Comparison of ENCODE assay signal across 16 mouse cellular contexts in genomic region chr3:88825710-88826109, GRCm38 (mm10). TPM values are rescaled to one million over a fixed set of nuclear protein-coding genes. Genes with fewer than 3 reads are reported as not detected.
A peak's percentile ranks its signal among the peaks of the same experiment; 100 is the strongest.
DNase-seq lines count a peak whose midpoint lies in the region; ATAC-seq and TF ChIP-seq lines count a peak whose summit lies in the region.
"Had no signal": no experiment of that assay in that cellular context is flagged by ENCODE, and none has a peak within 500 bp of the region (broad histone marks: within the 10 kb centered on the region; RNA-seq: fewer than 3 reads in every experiment).

No protein-coding gene starts in this region.

- DNase-seq in heart, adult 2 months: no peak
- DNase-seq in heart, postnatal 4 days: no peak
- no peak for DNase-seq in liver, postnatal 0 days
- no peak for DNase-seq in liver
- DNase-seq in thymus, postnatal 25 days: peak; percentile 7
- DNase-seq in thymus, postnatal 0 days (ENCODE audit: low spot score): no peak
- peak; percentile 11 for DNase-seq in thymus, postnatal 4 days
- DNase-seq in forebrain, embryonic 10.5 days (ENCODE audit: extremely low spot score, low spot score): no peak
- DNase-seq: cerebellum, adult 11 months; layer of hippocampus, adult 9-11 months had no signal

- TF ChIP-seq CTCF in heart, adult 2 months (IDR thresholded peaks at IDR 0.05): peak; percentile 55
- TF ChIP-seq CTCF in liver, postnatal 0 days (IDR thresholded peaks at IDR 0.05; ENCODE audit: low read depth): 0 out of 2 replicates have a peak, but pooled peaks have one; percentile 17

- no peak for ATAC-seq in liver, postnatal 0 days

- no peak overlapping the region for H3K4me2 ChIP-seq in liver, postnatal 0 days (ENCODE audit: low read depth, low read length)
- H3K4me2 ChIP-seq: embryonic facial prominence, embryonic 13.5 days; heart, embryonic 15.5 days; hindbrain, embryonic 14.5 days; limb, embryonic 15.5 days; midbrain, embryonic 11.5 days had no signal

- no peak for TF ChIP-seq EP300 in heart, adult 2 months (IDR thresholded peaks at IDR 0.05; ENCODE audit: insufficient read depth, low read depth, low read length)
- TF ChIP-seq EP300 in liver, postnatal 0 days (IDR thresholded peaks at IDR 0.05; ENCODE audit: low read depth): no peak

- H3K36me3 ChIP-seq in heart, adult 2 months (ENCODE audit: control insufficient read depth, insufficient read depth, low read length): no peaks in the 10 kb centered on the region
- 0 out of 2 replicates have a peak, but pooled peaks cover 4% of the 10 kb centered on the region for H3K36me3 ChIP-seq in liver, postnatal 0 days (replicated peaks; ENCODE audit: insufficient read depth, low read length)
- H3K36me3 ChIP-seq in forebrain, embryonic 10.5 days (replicated peaks): peaks cover 52% of the 10 kb centered on the region

- no peaks in the 10 kb centered on the region for H3K4me1 ChIP-seq in heart, adult 2 months (ENCODE audit: control insufficient read depth, insufficient read depth, low read length)
- no peaks in the 10 kb centered on the region for H3K4me1 ChIP-seq in liver, postnatal 0 days (ENCODE audit: insufficient read depth)
- H3K4me1 ChIP-seq in forebrain, embryonic 10.5 days: no peaks in the 10 kb centered on the region
- H3K4me1 ChIP-seq: embryonic facial prominence, embryonic 13.5 days; heart, embryonic 15.5 days; limb, embryonic 15.5 days had no signal

- no peak overlapping the region for H3K9ac ChIP-seq in heart, adult 2 months (ENCODE audit: low read depth, low read length)
- H3K9ac ChIP-seq in liver, postnatal 0 days (replicated peaks): no peak overlapping the region
- H3K9ac ChIP-seq: embryonic facial prominence, embryonic 13.5 days; heart, embryonic 15.5 days; hindbrain, embryonic 14.5 days; limb, embryonic 15.5 days had no signal

- H3K27ac ChIP-seq in heart, adult 2 months: no peak overlapping the region
- H3K27ac ChIP-seq in liver, postnatal 0 days (ENCODE audit: low read depth): no peak overlapping the region
- H3K27ac ChIP-seq in forebrain, embryonic 10.5 days: no peak overlapping the region
- H3K27ac ChIP-seq: embryonic facial prominence, embryonic 13.5 days; heart, embryonic 15.5 days; hindbrain, embryonic 14.5 days; limb, embryonic 15.5 days had no signal

- H3K27me3 ChIP-seq in heart, adult 2 months (ENCODE audit: control insufficient read depth, insufficient read depth, low read length): no peaks in the 10 kb centered on the region
- H3K27me3 ChIP-seq in liver, postnatal 0 days (ENCODE audit: insufficient read depth, low read length): no peaks in the 10 kb centered on the region
- H3K27me3 ChIP-seq in forebrain, embryonic 10.5 days (ENCODE audit: poor library complexity, severe bottlenecking): no peaks in the 10 kb centered on the region
- H3K27me3 ChIP-seq: embryonic facial prominence, embryonic 13.5 days; heart, embryonic 15.5 days; limb, embryonic 15.5 days had no signal

- 100% methylated on average over 1 of the region's 1 CpGs for WGBS in heart, adult 2 months
- WGBS in liver, postnatal 0 days (ENCODE audit: insufficient replicate concordance): no CpG with 5 or more reads among the region's 1 CpGs
- 96% methylated on average over 1 of the region's 1 CpGs for whole genome bisulfite sequencing in forebrain, embryonic 10.5 days

- no peaks in the 10 kb centered on the region for H3K79me2 ChIP-seq in heart, adult 2 months (replicated peaks; ENCODE audit: control insufficient read depth, insufficient read depth, low read length)

- H3K9me3 ChIP-seq in liver, postnatal 0 days (ENCODE audit: low read length): no peaks in the 10 kb centered on the region
- H3K9me3 ChIP-seq in forebrain, embryonic 10.5 days: no peaks in the 10 kb centered on the region
- H3K9me3 ChIP-seq: embryonic facial prominence, embryonic 13.5 days; heart, embryonic 15.5 days; limb, embryonic 15.5 days had no signal

- no peak overlapping the region for H3K4me3 ChIP-seq in heart, adult 2 months
- H3K4me3 ChIP-seq in liver, postnatal 0 days (ENCODE audit: low read depth, low read length): no peak overlapping the region
- H3K4me3 ChIP-seq in forebrain, embryonic 10.5 days: no peak overlapping the region
- H3K4me3 ChIP-seq: embryonic facial prominence, embryonic 13.5 days; heart, embryonic 15.5 days; limb, embryonic 15.5 days; myocyte had no signal

- intact Hi-C loops in heart, adult 2 months (cut with DNase I): loop anchor here (5.0 kb wide), 1 partner anchor 58 kb away; no protein-coding TSS in a partner anchor

- no peak for TF ChIP-seq POLR2A in heart, adult 2 months (IDR thresholded peaks at IDR 0.05; ENCODE audit: insufficient read depth, low read depth, low read length)

RNA-seq across cellular contexts. Expression of gene Gon4l, which starts 9.3 kb away (rescaled TPM):
- 10 to 100 TPM; 19.9 to 24.3 TPM for total RNA-seq in heart, adult 2 months (2021)
- 10.7 and 15.8 TPM in 2 replicates for polyA plus RNA-seq in heart, adult 2 months (2012; rRNA removed)
- total RNA-seq in heart, postnatal 4 days (2021): 10 to 100 TPM; 28.0 to 31.7 TPM
- 1.5 and 1.6 TPM in 2 replicates for polyA plus RNA-seq in liver, postnatal 0 days (2015; fragmentation: Nextera tagmentation; extraction: Ambion mirVana)
- polyA plus RNA-seq in thymus, postnatal 0 days (2015; fragmentation: Nextera tagmentation; extraction: Ambion mirVana): 6.4 and 7.2 TPM in 2 replicates
- 17.5 and 18.4 TPM in 2 replicates for polyA plus RNA-seq in forebrain, embryonic 10.5 days (2016; fragmentation: Nextera tagmentation; extraction: Ambion mirVana)

RNA-seq across cellular contexts. Expression of gene Syt11, which starts 50.7 kb away (rescaled TPM):
- total RNA-seq in heart, adult 2 months (2021): 1 to 10 TPM; 6.6 to 7.9 TPM
- 10.2 and 18.2 TPM in 2 replicates for polyA plus RNA-seq in heart, adult 2 months (2012; rRNA removed)
- total RNA-seq in heart, postnatal 4 days (2021): 1 to 10 TPM; 5.0 to 7.1 TPM
- 0.36 and 0.51 TPM in 2 replicates for polyA plus RNA-seq in liver, postnatal 0 days (2015; fragmentation: Nextera tagmentation; extraction: Ambion mirVana)
- polyA plus RNA-seq in thymus, postnatal 0 days (2015; fragmentation: Nextera tagmentation; extraction: Ambion mirVana): 1.7 TPM in 2 replicates
- 121 and 123 TPM in 2 replicates for polyA plus RNA-seq in forebrain, embryonic 10.5 days (2016; fragmentation: Nextera tagmentation; extraction: Ambion mirVana)

Comparison
In these comparisons a context has a peak if more than half of its experiments do, and no peak if none do; other contexts are left out.
1. DNase-seq: peak in thymus, postnatal 25 days (single experiment) and thymus, postnatal 4 days (single experiment); none in heart, adult 2 months (0 of 2), heart, postnatal 4 days (single experiment), liver, postnatal 0 days (single experiment), liver (single experiment), thymus, postnatal 0 days (single experiment) and forebrain, embryonic 10.5 days (single experiment).